Mouse (Mus musculus): ENCODE data around the gene Ddx11. TPM values are rescaled to one million over a fixed set of nuclear protein-coding genes. Genes with fewer than 3 reads are reported as not detected.

Ddx11 gene
- polyA plus RNA-seq, 1 experiment from 2014 or later = 30.2 TPM

Other genes with a start within 250 kb of the Ddx11 start
- gene Ralbp1, start 237.7 kb upstream of the Ddx11 start, polyA plus RNA-seq (2016; fragmentation: Nextera tagmentation; extraction: Ambion mirVana) = 39.6 and 43.9 TPM in 2 replicates
- 100 and 101 TPM in 2 replicates for gene Twsg1, start 172.3 kb upstream of the Ddx11 start, polyA plus RNA-seq (2016; fragmentation: Nextera tagmentation; extraction: Ambion mirVana)
- 48.0 and 52.9 TPM in 2 replicates for gene Ankrd12, start 46.4 kb upstream of the Ddx11 start, polyA plus RNA-seq (2016; fragmentation: Nextera tagmentation; extraction: Ambion mirVana)
- gene Ndufv2, start 22.0 kb upstream of the Ddx11 start, polyA plus RNA-seq (2016; fragmentation: Nextera tagmentation; extraction: Ambion mirVana) = 272 and 275 TPM in 2 replicates
- 34.8 and 35.2 TPM in 2 replicates for gene Washc1, start 12.0 kb upstream of the Ddx11 start, polyA plus RNA-seq (2016; fragmentation: Nextera tagmentation; extraction: Ambion mirVana)

Data from forebrain, embryonic 12.5 days (tissue).